Mouse (Mus musculus) testis, adult 2 months (tissue): ENCODE results near the gene Sub1. TPM values are rescaled to one million over a fixed set of nuclear protein-coding genes. Genes with fewer than 3 reads are reported as not detected.

Experiments used
- H3K27ac ChIP-seq: fragments of 200-500 bp; 2 replicates; pipeline ENCODE4 v1.5.1; 2012; ENCODE audit warnings: low read depth, low read length; ENCODE audit not compliant: control insufficient read depth, insufficient read depth
- H3K27me3 ChIP-seq: fragments of 200-500 bp; 2 replicates; pipeline ENCODE4 v1.6.1; 2012; ENCODE audit warnings: mild to moderate bottlenecking, low read length, moderate library complexity; ENCODE audit not compliant: control insufficient read depth, insufficient read depth
- H3K36me3 ChIP-seq: fragments of 200-500 bp; 2 replicates; pipeline ENCODE4 v1.6.1; 2012; ENCODE audit warnings: mild to moderate bottlenecking, low read length; ENCODE audit not compliant: control insufficient read depth, insufficient read depth
- H3K4me1 ChIP-seq: fragments of 200-500 bp; 2 replicates; pipeline ENCODE4 v1.6.1; 2012; ENCODE audit warnings: low read length; ENCODE audit not compliant: control insufficient read depth, insufficient read depth
- H3K4me3 ChIP-seq: fragments of 200-500 bp; 2 replicates; pipeline ENCODE4 v1.5.1; 2012; ENCODE audit warnings: low read depth, mild to moderate bottlenecking, low read length, moderate library complexity, mixed read lengths; ENCODE audit not compliant: control insufficient read depth
- CTCF ChIP-seq: fragments of 200-500 bp; IDR thresholded peaks from 2 replicates; pipeline ENCODE4 v1.5.1; 2012; ENCODE audit warnings: low read depth, mild to moderate bottlenecking, inconsistent platforms, low read length, moderate library complexity; ENCODE audit not compliant: control insufficient read depth, insufficient read depth, insufficient replicate concordance
- POLR2A ChIP-seq: fragments of 200-500 bp; IDR thresholded peaks from 2 replicates; pipeline ENCODE4 v1.6.1; 2012; ENCODE audit warnings: low read depth, mild to moderate bottlenecking, inconsistent platforms, low read length, moderate library complexity; ENCODE audit not compliant: control insufficient read depth
- polyA plus RNA-seq: library from polyadenylated mRNA; depleted of rRNA; stranded (reverse); fragments of >200 nt; gene quantifications from 2 replicates; pipeline ENCODE4 v1.2.3, GENCODE M21; 2012

The Sub1 gene
- polyA plus RNA-seq, 1 experiment, result 26.3 TPM

- H3K27me3 ChIP-seq, result no peaks in the 10 kb centered on the region
- TF ChIP-seq POLR2A, result no peak
- TF ChIP-seq CTCF, result no peak
- H3K4me1 ChIP-seq, result peaks cover 6% of the 10 kb centered on the region
- peak overlapping the region; percentile 52 for H3K4me3 ChIP-seq
- H3K27ac ChIP-seq, result no peak overlapping the region
- H3K36me3 ChIP-seq, result no peaks in the 10 kb centered on the region
These were observed 13.8 kb upstream of the Sub1 start for GRCm38 (mm10) chr15:12010602-12011044.

GRCm38 (mm10) chr15:12009712-12010601 lies 13.2 kb upstream of the Sub1 start:
- Histone ChIP-seq H3K4me1 (peaks cover 6% of the 10 kb centered on the region), H3K36me3 (no peaks in the 10 kb centered on the region), H3K27me3 (no peaks in the 10 kb centered on the region), H3K27ac (no peak overlapping the region), H3K4me3 (peak overlapping the region; percentile 66)
- TF ChIP-seq POLR2A (0 out of 2 replicates have a peak, but pooled peaks have one; percentile 18), CTCF (no peak)

- no peaks in the 10 kb centered on the region for H3K36me3 ChIP-seq
- H3K27me3 ChIP-seq, result no peaks in the 10 kb centered on the region
- peak overlapping the region; percentile 3 for H3K4me3 ChIP-seq
- no peak for TF ChIP-seq CTCF
- TF ChIP-seq POLR2A, result no peak
- H3K4me1 ChIP-seq, result peaks cover 6% of the 10 kb centered on the region
- no peak overlapping the region for H3K27ac ChIP-seq
These were observed 12.1 kb upstream of the Sub1 start for GRCm38 (mm10) chr15:12008894-12009293.

GRCm38 (mm10) chr15:12007971-12008800 lies 11.4 kb upstream of the Sub1 start:
- no peaks in the 10 kb centered on the region for H3K36me3 ChIP-seq
- H3K27me3 ChIP-seq, result no peaks in the 10 kb centered on the region
- TF ChIP-seq POLR2A (no peak), CTCF (no peak)
- peak overlapping the region; percentile 3 for H3K4me3 ChIP-seq
- peaks cover 6% of the 10 kb centered on the region for H3K4me1 ChIP-seq
- no peak overlapping the region for H3K27ac ChIP-seq

GRCm38 (mm10) chr15:12007421-12007820 lies 10.6 kb upstream of the Sub1 start:
- no peak overlapping the region for H3K27ac ChIP-seq
- H3K4me1 ChIP-seq, result peaks cover 6% of the 10 kb centered on the region
- no peaks in the 10 kb centered on the region for H3K27me3 ChIP-seq
- H3K36me3 ChIP-seq, result no peaks in the 10 kb centered on the region
- H3K4me3 ChIP-seq, result no peak overlapping the region
- TF ChIP-seq CTCF, result no peak
- TF ChIP-seq POLR2A, result no peak

- Histone ChIP-seq H3K36me3 (no peaks in the 10 kb centered on the region), H3K4me1 (peaks cover 6% of the 10 kb centered on the region), H3K27me3 (no peaks in the 10 kb centered on the region), H3K27ac (no peak overlapping the region), H3K4me3 (no peak overlapping the region)
- TF ChIP-seq CTCF (no peak), POLR2A (no peak)
These were observed 9.4 kb upstream of the Sub1 start for GRCm38 (mm10) chr15:12006169-12006568.

- Histone ChIP-seq H3K36me3 (peaks cover 2% of the 10 kb centered on the region; the same call in 1 of the 2 replicates), H3K4me1 (peaks cover 2% of the 10 kb centered on the region), H3K4me3 (peak overlapping the region; percentile 86), H3K27me3 (no peaks in the 10 kb centered on the region), H3K27ac (peak overlapping the region; percentile 82)
- peak; percentile 99 for TF ChIP-seq POLR2A
- TF ChIP-seq CTCF, result no peak
These were observed 975 bp downstream of the Sub1 start for GRCm38 (mm10) chr15:11995815-11996201.
